Mouse (Mus musculus): ENCODE measurements around the gene Cebpb. TPM values are rescaled to one million over a fixed set of nuclear protein-coding genes. Genes with fewer than 3 reads are reported as not detected.

The Cebpb gene
- polyA plus RNA-seq, 1 experiment: 68.5 TPM

DNA sequence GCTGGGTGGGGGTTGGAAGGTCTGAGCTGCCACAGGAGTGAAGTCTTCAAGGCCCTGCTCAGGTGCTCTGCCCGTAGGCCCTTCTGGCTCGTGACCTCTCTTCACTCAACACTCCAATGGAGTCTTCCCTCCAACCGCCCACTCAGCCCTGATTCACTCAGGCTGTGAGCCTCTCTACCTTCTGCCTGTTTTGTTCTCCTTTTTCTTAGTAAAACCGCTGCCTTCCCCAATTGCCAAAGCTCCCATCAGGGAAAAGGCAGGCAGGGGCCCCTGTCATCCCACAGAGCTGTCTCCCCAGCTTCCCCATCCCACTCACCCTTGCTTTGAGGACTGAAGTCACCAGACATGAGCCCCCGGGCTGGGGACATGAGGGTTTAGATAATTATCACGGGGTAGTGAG is 26.3 kb downstream of the Cebpb start:
- DNase-seq (ENCODE audit: low read depth in 1 of 2, low spot score in 2 of 2): no peak
- 67% methylated on average over 6 of the region's 6 CpGs for WGBS
- no peak for TF ChIP-seq CTCF (IDR thresholded peaks at IDR 0.05; ENCODE audit: extremely low read depth, insufficient read depth, insufficient read length, insufficient replicate concordance)
- Histone ChIP-seq H3K36me3 (ENCODE audit: control insufficient read depth, insufficient read depth, low read length) (no peaks in the 10 kb centered on the region), H3K27me3 (ENCODE audit: control insufficient read depth, insufficient read depth, low read length) (no peaks in the 10 kb centered on the region), H3K27ac (ENCODE audit: insufficient read depth, low read length) (no peak overlapping the region), H3K4me3 (ENCODE audit: extremely low read depth, insufficient read depth, insufficient read length) (no peak overlapping the region), H3K4me1 (ENCODE audit: control insufficient read depth, insufficient read depth, insufficient read length) (peaks cover 7% of the 10 kb centered on the region; the same call in 1 of the 2 replicates)

- no peak overlapping the region for H3K4me3 ChIP-seq (ENCODE audit: extremely low read depth, insufficient read depth, insufficient read length)
- no peak for DNase-seq (ENCODE audit: low read depth in 1 of 2, low spot score in 2 of 2)
- no peak overlapping the region for H3K27ac ChIP-seq (ENCODE audit: insufficient read depth, low read length)
- H3K27me3 ChIP-seq (ENCODE audit: control insufficient read depth, insufficient read depth, low read length): no peaks in the 10 kb centered on the region
- 8% methylated on average over 1 of the region's 1 CpGs for WGBS
- H3K36me3 ChIP-seq (ENCODE audit: control insufficient read depth, insufficient read depth, low read length): no peaks in the 10 kb centered on the region
- TF ChIP-seq CTCF (IDR thresholded peaks at IDR 0.05; ENCODE audit: extremely low read depth, insufficient read depth, insufficient read length, insufficient replicate concordance): no peak
- TF ChIP-seq POLR2A (IDR thresholded peaks at IDR 0.05; ENCODE audit: low read depth, low read length): no peak
- H3K4me1 ChIP-seq (ENCODE audit: control insufficient read depth, insufficient read depth, insufficient read length): peaks cover 7% of the 10 kb centered on the region; the same call in 1 of the 2 replicates
Observed at GRCm38 (mm10) chr2:167717208-167717607, 28.5 kb downstream of the Cebpb start.

- Histone ChIP-seq H3K4me3 (ENCODE audit: extremely low read depth, insufficient read depth, insufficient read length) (no peak overlapping the region), H3K4me1 (ENCODE audit: control insufficient read depth, insufficient read depth, insufficient read length) (no peaks in the 10 kb centered on the region), H3K27me3 (ENCODE audit: control insufficient read depth, insufficient read depth, low read length) (no peaks in the 10 kb centered on the region), H3K36me3 (ENCODE audit: control insufficient read depth, insufficient read depth, low read length) (no peaks in the 10 kb centered on the region), H3K27ac (ENCODE audit: insufficient read depth, low read length) (no peak overlapping the region)
- DNase-seq (ENCODE audit: low read depth in 1 of 2, low spot score in 2 of 2): no peak
- TF ChIP-seq CTCF (IDR thresholded peaks at IDR 0.05; ENCODE audit: extremely low read depth, insufficient read depth, insufficient read length, insufficient replicate concordance) (no peak), POLR2A (IDR thresholded peaks at IDR 0.05; ENCODE audit: low read depth, low read length) (no peak)
- 84% methylated on average over 4 of the region's 4 CpGs for WGBS
Observed at GRCm38 (mm10) chr2:167719520-167719919, 30.8 kb downstream of the Cebpb start.

- no peak for DNase-seq (ENCODE audit: low read depth in 1 of 2, low spot score in 2 of 2)
- 85% methylated on average over 11 of the region's 11 CpGs for WGBS
- Histone ChIP-seq H3K4me3 (ENCODE audit: extremely low read depth, insufficient read depth, insufficient read length) (no peak overlapping the region), H3K4me1 (ENCODE audit: control insufficient read depth, insufficient read depth, insufficient read length) (no peaks in the 10 kb centered on the region), H3K27me3 (ENCODE audit: control insufficient read depth, insufficient read depth, low read length) (no peaks in the 10 kb centered on the region), H3K27ac (ENCODE audit: insufficient read depth, low read length) (no peak overlapping the region), H3K36me3 (ENCODE audit: control insufficient read depth, insufficient read depth, low read length) (no peaks in the 10 kb centered on the region)
- TF ChIP-seq CTCF (IDR thresholded peaks at IDR 0.05; ENCODE audit: extremely low read depth, insufficient read depth, insufficient read length, insufficient replicate concordance): no peak
- no peak for TF ChIP-seq POLR2A (IDR thresholded peaks at IDR 0.05; ENCODE audit: low read depth, low read length)
Observed at GRCm38 (mm10) chr2:167721159-167721882, 32.6 kb downstream of the Cebpb start.

GRCm38 (mm10) chr2:167722538-167722937 is 33.8 kb downstream of the Cebpb start:
- Histone ChIP-seq H3K4me1 (ENCODE audit: control insufficient read depth, insufficient read depth, insufficient read length) (peaks cover 5% of the 10 kb centered on the region), H3K27ac (ENCODE audit: insufficient read depth, low read length) (no peak overlapping the region), H3K4me3 (ENCODE audit: extremely low read depth, insufficient read depth, insufficient read length) (no peak overlapping the region), H3K36me3 (ENCODE audit: control insufficient read depth, insufficient read depth, low read length) (no peaks in the 10 kb centered on the region), H3K27me3 (ENCODE audit: control insufficient read depth, insufficient read depth, low read length) (no peaks in the 10 kb centered on the region)
- TF ChIP-seq POLR2A (IDR thresholded peaks at IDR 0.05; ENCODE audit: low read depth, low read length) (no peak), CTCF (IDR thresholded peaks at IDR 0.05; ENCODE audit: extremely low read depth, insufficient read depth, insufficient read length, insufficient replicate concordance) (no peak)
- DNase-seq (ENCODE audit: low read depth in 1 of 2, low spot score in 2 of 2): no peak
- 74% methylated on average over 6 of the region's 6 CpGs for WGBS

GRCm38 (mm10) chr2:167723589-167724206 is 35.0 kb downstream of the Cebpb start:
- H3K27me3 ChIP-seq (ENCODE audit: control insufficient read depth, insufficient read depth, low read length): no peaks in the 10 kb centered on the region
- no peak for DNase-seq (ENCODE audit: low read depth in 1 of 2, low spot score in 2 of 2)
- no peak overlapping the region for H3K4me3 ChIP-seq (ENCODE audit: extremely low read depth, insufficient read depth, insufficient read length)
- TF ChIP-seq POLR2A (IDR thresholded peaks at IDR 0.05; ENCODE audit: low read depth, low read length): no peak
- no peak for TF ChIP-seq CTCF (IDR thresholded peaks at IDR 0.05; ENCODE audit: extremely low read depth, insufficient read depth, insufficient read length, insufficient replicate concordance)
- H3K27ac ChIP-seq (ENCODE audit: insufficient read depth, low read length): no peak overlapping the region
- H3K4me1 ChIP-seq (ENCODE audit: control insufficient read depth, insufficient read depth, insufficient read length): peaks cover 5% of the 10 kb centered on the region
- H3K36me3 ChIP-seq (ENCODE audit: control insufficient read depth, insufficient read depth, low read length): no peaks in the 10 kb centered on the region
- WGBS: 38% methylated on average over 11 of the region's 11 CpGs

GRCm38 (mm10) chr2:167725879-167726278 is 37.2 kb downstream of the Cebpb start:
- Histone ChIP-seq H3K27ac (ENCODE audit: insufficient read depth, low read length) (no peak overlapping the region), H3K4me3 (ENCODE audit: extremely low read depth, insufficient read depth, insufficient read length) (no peak overlapping the region), H3K4me1 (ENCODE audit: control insufficient read depth, insufficient read depth, insufficient read length) (peaks cover 5% of the 10 kb centered on the region), H3K27me3 (ENCODE audit: control insufficient read depth, insufficient read depth, low read length) (no peaks in the 10 kb centered on the region), H3K36me3 (ENCODE audit: control insufficient read depth, insufficient read depth, low read length) (no peaks in the 10 kb centered on the region)
- TF ChIP-seq POLR2A (IDR thresholded peaks at IDR 0.05; ENCODE audit: low read depth, low read length) (no peak), CTCF (IDR thresholded peaks at IDR 0.05; ENCODE audit: extremely low read depth, insufficient read depth, insufficient read length, insufficient replicate concordance) (no peak)
- DNase-seq (ENCODE audit: low read depth in 1 of 2, low spot score in 2 of 2): no peak
- WGBS: 94% methylated on average over 10 of the region's 10 CpGs
